Mouse (Mus musculus) adrenal gland, adult 2 months (tissue): Measurements from ENCODE around the gene Ipo9. TPM values are rescaled to one million over a fixed set of nuclear protein-coding genes. Genes with fewer than 3 reads are reported as not detected.
A peak's percentile ranks its signal among the peaks of the same experiment; 100 is the strongest.

ENCODE experiments used
- DNase-seq: peaks from one replicate; pipeline ENCODE4 v3.0.0; 2021
- microRNA-seq, 2 experiments: library from miRNA; unstranded; fragments of <30 nt; microRNA quantifications; one replicate each; pipeline ENCODE4 v1.2.0; 2021
- polyA plus RNA-seq: library from polyadenylated mRNA; depleted of rRNA; stranded (reverse); fragments of >200 nt; gene quantifications from 2 replicates; pipeline ENCODE4 v1.2.3, GENCODE M21; 2012; rRNA removed
- total RNA-seq, 2 experiments: library from RNA; stranded (reverse); gene quantifications; 2 replicates each; pipeline ENCODE4 v1.2.3; 2021

Ipo9 gene
- total and polyA plus RNA-seq, 3 experiments, result 58.6 to 80.7 (median 77.5) TPM

- DNase-seq, result peak; percentile 91
These were observed 62.1 kb downstream of the Ipo9 start for GRCm38 (mm10) chr1:135368245-135368644.

GRCm38 (mm10) chr1:135367595-135367994, 62.7 kb downstream of the Ipo9 start:
- no peak for DNase-seq

GRCm38 (mm10) chr1:135367005-135367404, 63.3 kb downstream of the Ipo9 start:
- DNase-seq, result peak; percentile 85

- no peak for DNase-seq
These were observed 63.9 kb downstream of the Ipo9 start for GRCm38 (mm10) chr1:135366380-135366779.

- DNase-seq, result no peak
These were observed 66.9 kb downstream of the Ipo9 start for GRCm38 (mm10) chr1:135363446-135363845.

GRCm38 (mm10) chr1:135362115-135362514, 68.2 kb downstream of the Ipo9 start:
- no peak for DNase-seq

GRCm38 (mm10) chr1:135361491-135361890, 68.8 kb downstream of the Ipo9 start:
- no peak for DNase-seq

- DNase-seq, result no peak
These were observed 71.2 kb downstream of the Ipo9 start for GRCm38 (mm10) chr1:135359071-135359470.

GRCm38 (mm10) chr1:135351953-135352352, 78.3 kb downstream of the Ipo9 start:
- peak; percentile 34 for DNase-seq

- DNase-seq, result peak; percentile 80
These were observed 82.7 kb downstream of the Ipo9 start for GRCm38 (mm10) chr1:135347498-135348169.

- DNase-seq, result no peak
These were observed 83.4 kb downstream of the Ipo9 start for GRCm38 (mm10) chr1:135346891-135347290.

GRCm38 (mm10) chr1:135344026-135344425, 86.3 kb downstream of the Ipo9 start:
- no peak for DNase-seq

GRCm38 (mm10) chr1:135341947-135342346, 88.4 kb downstream of the Ipo9 start:
- no peak for DNase-seq

Small RNA genes within 50 kb of the gene (microRNA-seq; reads per million reads assigned to microRNA genes)
- gene Mir1231, result 0.66 to 0.83 reads per million in 2 experiments

Other genes starting within 250 kb of the Ipo9 start
- gene Elf3, start 171.9 kb downstream of the Ipo9 start, total RNA-seq, result under 1 TPM in 1 of 2 experiments, not detected in 1; 0.38 TPM
- gene Elf3, start 171.9 kb downstream of the Ipo9 start, polyA plus RNA-seq, result 0.10 and 0.46 TPM in 2 replicates
- 10 to 100 TPM; 50.5 to 60.8 TPM for gene Rnpep, start 146.4 kb downstream of the Ipo9 start, total RNA-seq
- gene Rnpep, start 146.4 kb downstream of the Ipo9 start, polyA plus RNA-seq, result 41.1 and 41.6 TPM in 2 replicates
- 100 to 1,000 TPM; 174 to 237 TPM for gene Timm17a, start 116.7 kb downstream of the Ipo9 start, total RNA-seq
- gene Timm17a, start 116.7 kb downstream of the Ipo9 start, polyA plus RNA-seq, result 40.7 and 54.2 TPM in 2 replicates
- gene Lmod1, start 105.7 kb downstream of the Ipo9 start, total RNA-seq, result 1 to 10 TPM; 2.1 to 2.6 TPM
- gene Lmod1, start 105.7 kb downstream of the Ipo9 start, polyA plus RNA-seq, result 0.77 and 1.1 TPM in 2 replicates
- gene Shisa4, start 55.3 kb downstream of the Ipo9 start, total RNA-seq, result 10 to 100 TPM in 1 of 2 experiments, 1 to 10 TPM in 1; 9.6 to 11.7 TPM
- 29.3 and 47.0 TPM in 2 replicates for gene Shisa4, start 55.3 kb downstream of the Ipo9 start, polyA plus RNA-seq
- gene Nav1, start 176.8 kb upstream of the Ipo9 start, total RNA-seq, result 10 to 100 TPM; 13.0 to 17.2 TPM
- 6.1 and 7.2 TPM in 2 replicates for gene Nav1, start 176.8 kb upstream of the Ipo9 start, polyA plus RNA-seq